Mouse (Mus musculus) embryonic facial prominence, embryonic 13.5 days (tissue): Measurements from ENCODE around the gene Miox. TPM values are rescaled to one million over a fixed set of nuclear protein-coding genes. Genes with fewer than 3 reads are reported as not detected.

Experiments used
- ATAC-seq: fragments of 200-750 bp; cut with Nextera tagmentation; 2 replicates; pipeline ENCODE4 v1.8.0; 2017; ENCODE audit warnings: low read depth; ENCODE audit not compliant: insufficient number of reproducible peaks, insufficient read depth, low FRiP score, low TSS enrichment
- H3K27ac ChIP-seq: fragments of 300-500 bp; sonication (generic); 2 replicates; pipeline ENCODE4 v1.5.1; 2015; ENCODE audit warnings: moderate library complexity, mild to moderate bottlenecking, inconsistent platforms
- H3K27me3 ChIP-seq: fragments of 300-500 bp; sonication (generic); 2 replicates; pipeline ENCODE4 v1.6.1; 2015; ENCODE audit warnings: mild to moderate bottlenecking, inconsistent platforms
- H3K36me3 ChIP-seq: fragments of 300-500 bp; sonication (generic); 2 replicates; pipeline ENCODE4 v1.6.1; 2015; ENCODE audit warnings: mild to moderate bottlenecking, inconsistent platforms
- H3K4me1 ChIP-seq: fragments of 300-500 bp; sonication (generic); 2 replicates; pipeline ENCODE4 v1.6.1; 2015; ENCODE audit warnings: inconsistent platforms
- H3K4me2 ChIP-seq: fragments of 300-500 bp; sonication (generic); 2 replicates; pipeline ENCODE4 v1.6.1; 2015; ENCODE audit warnings: moderate library complexity, mild to moderate bottlenecking, inconsistent platforms
- H3K4me3 ChIP-seq: fragments of 300-500 bp; sonication (generic); 2 replicates; pipeline ENCODE4 v1.5.1; 2015; ENCODE audit warnings: mild to moderate bottlenecking, inconsistent platforms
- H3K9ac ChIP-seq: fragments of 300-500 bp; sonication (generic); 2 replicates; pipeline ENCODE4 v1.6.1; 2015; ENCODE audit warnings: mild to moderate bottlenecking, inconsistent platforms
- H3K9me3 ChIP-seq: fragments of 300-500 bp; sonication (generic); 2 replicates; pipeline ENCODE4 v1.6.1; 2016; ENCODE audit warnings: inconsistent platforms
- WGBS: fragments of 180-500 bp; shearing (Covaris S2); methylation state at CpG from one replicate; pipeline ENCODE4 v1.1.7; 2015; ENCODE audit warnings: mixed read lengths; 5-methylcytosine and 5-hydroxymethylcytosine counted together
- polyA plus RNA-seq: library from polyadenylated mRNA; unstranded; fragments of >200 nt; fragmentation: Nextera tagmentation; extraction: Ambion mirVana; gene quantifications from 2 replicates; pipeline ENCODE4 v1.2.1, GENCODE M21; 2015

The Miox gene
- polyA plus RNA-seq, 1 experiment from 2014 or later: not detected

GRCm38 (mm10) chr15:89351302-89351701 lies 17.1 kb downstream of the Miox start:
- Histone ChIP-seq H3K9me3 (no peaks in the 10 kb centered on the region), H3K4me3 (no peak overlapping the region), H3K36me3 (peaks cover 44% of the 10 kb centered on the region), H3K27me3 (no peaks in the 10 kb centered on the region), H3K27ac (no peak overlapping the region), H3K4me1 (peaks cover 14% of the 10 kb centered on the region), H3K9ac (no peak overlapping the region), H3K4me2 (no peak overlapping the region)
- 90% methylated on average over 15 of the region's 15 CpGs for WGBS
- ATAC-seq: no peak

- H3K4me1 ChIP-seq: peaks cover 17% of the 10 kb centered on the region
- peaks cover 44% of the 10 kb centered on the region for H3K36me3 ChIP-seq
- H3K27ac ChIP-seq: no peak overlapping the region
- no peak for ATAC-seq
- no peak overlapping the region for H3K4me2 ChIP-seq
- 90% methylated on average over 14 of the region's 14 CpGs for WGBS
- no peaks in the 10 kb centered on the region for H3K9me3 ChIP-seq
- no peaks in the 10 kb centered on the region for H3K27me3 ChIP-seq
- no peak overlapping the region for H3K9ac ChIP-seq
- no peak overlapping the region for H3K4me3 ChIP-seq
These were observed 17.9 kb downstream of the Miox start for GRCm38 (mm10) chr15:89352054-89352453.

GRCm38 (mm10) chr15:89352795-89353194 lies 18.6 kb downstream of the Miox start:
- Histone ChIP-seq H3K4me1 (peaks cover 24% of the 10 kb centered on the region), H3K9ac (no peak overlapping the region), H3K4me3 (no peak overlapping the region), H3K27ac (no peak overlapping the region), H3K9me3 (no peaks in the 10 kb centered on the region), H3K4me2 (no peak overlapping the region), H3K27me3 (no peaks in the 10 kb centered on the region), H3K36me3 (peaks cover 44% of the 10 kb centered on the region)
- ATAC-seq: no peak
- WGBS: 94% methylated on average over 12 of the region's 12 CpGs

GRCm38 (mm10) chr15:89353837-89354236 lies 19.6 kb downstream of the Miox start:
- H3K36me3 ChIP-seq: peaks cover 47% of the 10 kb centered on the region
- no peaks in the 10 kb centered on the region for H3K27me3 ChIP-seq
- no peak overlapping the region for H3K4me3 ChIP-seq
- H3K4me1 ChIP-seq: peaks cover 31% of the 10 kb centered on the region
- H3K9ac ChIP-seq: peak overlapping the region; percentile 93
- ATAC-seq: no peak
- whole genome bisulfite sequencing: 94% methylated on average over 16 of the region's 16 CpGs
- no peaks in the 10 kb centered on the region for H3K9me3 ChIP-seq
- peak overlapping the region; percentile 88 for H3K4me2 ChIP-seq
- no peak overlapping the region for H3K27ac ChIP-seq

- ATAC-seq: no peak
- peak overlapping the region; percentile 88 for H3K4me2 ChIP-seq
- peaks cover 33% of the 10 kb centered on the region for H3K4me1 ChIP-seq
- H3K4me3 ChIP-seq: peak overlapping the region; percentile 82
- peaks cover 47% of the 10 kb centered on the region for H3K36me3 ChIP-seq
- peak overlapping the region; percentile 93 for H3K9ac ChIP-seq
- WGBS: 69% methylated on average over 7 of the region's 7 CpGs
- no peaks in the 10 kb centered on the region for H3K27me3 ChIP-seq
- peak overlapping the region; percentile 94; the same call in 1 of the 2 replicates for H3K27ac ChIP-seq
- H3K9me3 ChIP-seq: no peaks in the 10 kb centered on the region
These were observed 20.3 kb downstream of the Miox start for GRCm38 (mm10) chr15:89354455-89354854.

GRCm38 (mm10) chr15:89355241-89356187 lies 21.3 kb downstream of the Miox start, which contains the start of the genes Lmf2 and Ncaph2:
TSS of gene Lmf2 (minus strand) at chr15:89355659.
TSS of gene Ncaph2 (plus strand) at chr15:89355719.
- under 1% methylated on average over 64 of the region's 64 CpGs for WGBS
- Histone ChIP-seq H3K4me3 (peak within 1 kb of the TSS; percentile 82), H3K36me3 (peaks cover 46% of the 10 kb centered on the region), H3K4me1 (peaks cover 33% of the 10 kb centered on the region), H3K4me2 (peak within 1 kb of the TSS; percentile 88), H3K27me3 (no peaks in the 10 kb centered on the region), H3K27ac (peak within 1 kb of the TSS; percentile 94), H3K9ac (peak within 1 kb of the TSS; percentile 93), H3K9me3 (no peaks in the 10 kb centered on the region)
- ATAC-seq: peak; percentile 73

- ATAC-seq: peak; percentile 68
- peaks cover 33% of the 10 kb centered on the region for H3K4me1 ChIP-seq
- peak overlapping the region; percentile 93 for H3K9ac ChIP-seq
- H3K27ac ChIP-seq: peak overlapping the region; percentile 94
- H3K4me3 ChIP-seq: peak overlapping the region; percentile 82
- H3K4me2 ChIP-seq: peak overlapping the region; percentile 62
- under 1% methylated on average over 15 of the region's 15 CpGs for WGBS
- H3K36me3 ChIP-seq: peaks cover 46% of the 10 kb centered on the region
- H3K9me3 ChIP-seq: no peaks in the 10 kb centered on the region
- H3K27me3 ChIP-seq: no peaks in the 10 kb centered on the region
These were observed 22.2 kb downstream of the Miox start for GRCm38 (mm10) chr15:89356372-89356771.

GRCm38 (mm10) chr15:89358784-89359183 lies 24.6 kb downstream of the Miox start:
- Histone ChIP-seq H3K36me3 (peaks cover 46% of the 10 kb centered on the region), H3K9me3 (no peaks in the 10 kb centered on the region)
- ATAC-seq: no peak

GRCm38 (mm10) chr15:89363051-89363450 lies 28.9 kb downstream of the Miox start:
- Histone ChIP-seq H3K9me3 (no peaks in the 10 kb centered on the region), H3K4me3 (no peak overlapping the region), H3K4me1 (peaks cover 7% of the 10 kb centered on the region), H3K27me3 (no peaks in the 10 kb centered on the region), H3K36me3 (peaks cover 85% of the 10 kb centered on the region), H3K9ac (no peak overlapping the region), H3K27ac (no peak overlapping the region), H3K4me2 (no peak overlapping the region)
- WGBS: 90% methylated on average over 7 of the region's 7 CpGs
- no peak for ATAC-seq

More at GRCm38 (mm10) chr15:89358784-89359183, 24.6 kb downstream of the Miox start:
- Histone ChIP-seq H3K4me3 (no peak overlapping the region), H3K27ac (no peak overlapping the region), H3K9ac (no peak overlapping the region), H3K4me1 (peaks cover 31% of the 10 kb centered on the region), H3K4me2 (no peak overlapping the region), H3K27me3 (no peaks in the 10 kb centered on the region)
- WGBS: 86% methylated on average over 3 of the region's 3 CpGs

GRCm38 (mm10) chr15:89365141-89365551 lies 30.9 kb downstream of the Miox start:
- no peaks in the 10 kb centered on the region for H3K9me3 ChIP-seq
- H3K4me1 ChIP-seq: no peaks in the 10 kb centered on the region
- H3K36me3 ChIP-seq: peaks cover 100% of the 10 kb centered on the region
- H3K27ac ChIP-seq: no peak overlapping the region
- no peaks in the 10 kb centered on the region for H3K27me3 ChIP-seq
- no peak for ATAC-seq
- H3K9ac ChIP-seq: no peak overlapping the region
- H3K4me2 ChIP-seq: no peak overlapping the region
- no peak overlapping the region for H3K4me3 ChIP-seq
- 92% methylated on average over 4 of the region's 4 CpGs for WGBS

- WGBS: 88% methylated on average over 13 of the region's 13 CpGs
- Histone ChIP-seq H3K9ac (no peak overlapping the region), H3K4me3 (no peak overlapping the region)
These were observed 37.9 kb downstream of the Miox start for GRCm38 (mm10) chr15:89372068-89372467.

GRCm38 (mm10) chr15:89372536-89372935 lies 38.3 kb downstream of the Miox start:
- Histone ChIP-seq H3K4me1 (peaks cover 25% of the 10 kb centered on the region), H3K4me3 (peak overlapping the region; percentile 72; the same call in 1 of the 2 replicates), H3K4me2 (peak overlapping the region; percentile 91), H3K27me3 (peaks cover 18% of the 10 kb centered on the region), H3K27ac (no peak overlapping the region), H3K9ac (peak overlapping the region; percentile 81; the same call in 1 of the 2 replicates), H3K36me3 (peaks cover 53% of the 10 kb centered on the region), H3K9me3 (no peaks in the 10 kb centered on the region)
- no peak for ATAC-seq
- WGBS: 80% methylated on average over 7 of the region's 7 CpGs

More at GRCm38 (mm10) chr15:89372068-89372467, 37.9 kb downstream of the Miox start:
- Histone ChIP-seq H3K27me3 (peaks cover 14% of the 10 kb centered on the region), H3K4me2 (no peak overlapping the region), H3K36me3 (peaks cover 58% of the 10 kb centered on the region), H3K4me1 (peaks cover 20% of the 10 kb centered on the region), H3K27ac (no peak overlapping the region), H3K9me3 (no peaks in the 10 kb centered on the region)
- ATAC-seq: no peak
